Mouse (Mus musculus) stomach, postnatal 0 days (tissue): ENCODE results near the gene Rplp2. TPM values are rescaled to one million over a fixed set of nuclear protein-coding genes. Genes with fewer than 3 reads are reported as not detected.

ENCODE experiments used
- ATAC-seq: fragments of 200-750 bp; cut with Nextera tagmentation; 2 replicates; pipeline ENCODE4 v1.8.0; 2017; ENCODE audit not compliant: low FRiP score, low TSS enrichment
- DNase-seq: peaks from one replicate; pipeline ENCODE4 v3.0.0-alpha.2; 2016; ENCODE audit warnings: low spot score
- H3K27ac ChIP-seq: fragments of 300-500 bp; sonication (generic); replicated peaks from 2 replicates; pipeline ENCODE4 v1.5.1; 2014; ENCODE audit warnings: mild to moderate bottlenecking, control low read depth
- H3K27me3 ChIP-seq: fragments of 300-500 bp; sonication (generic); 2 replicates; pipeline ENCODE4 v1.6.1; 2014; ENCODE audit warnings: low read length; ENCODE audit not compliant: control insufficient read depth, insufficient read depth
- H3K36me3 ChIP-seq: fragments of 300-500 bp; sonication (generic); 2 replicates; pipeline ENCODE4 v1.6.1; 2014; ENCODE audit warnings: low read length, mixed read lengths; ENCODE audit not compliant: control insufficient read depth, insufficient read depth
- H3K4me1 ChIP-seq: fragments of 300-500 bp; sonication (generic); replicated peaks from 2 replicates; pipeline ENCODE4 v1.6.1; 2014; ENCODE audit warnings: antibody characterized with exemption; ENCODE audit not compliant: control insufficient read depth, insufficient read depth
- H3K4me2 ChIP-seq: fragments of 300-500 bp; sonication (generic); replicated peaks from 2 replicates; pipeline ENCODE4 v1.6.1; 2014; ENCODE audit warnings: low read depth, mild to moderate bottlenecking, control low read depth, moderate library complexity
- H3K4me3 ChIP-seq: fragments of 300-500 bp; sonication (generic); 2 replicates; pipeline ENCODE4 v1.5.1; 2014; ENCODE audit warnings: low read depth, low read length, control low read depth
- H3K9ac ChIP-seq: fragments of 300-500 bp; sonication (generic); 2 replicates; pipeline ENCODE4 v1.6.1; 2014; ENCODE audit warnings: mild to moderate bottlenecking, low read length, control low read depth, mixed read lengths
- H3K9me3 ChIP-seq: fragments of 300-500 bp; sonication (generic); 2 replicates; pipeline ENCODE4 v1.6.1; 2016; ENCODE audit warnings: low read length; ENCODE audit not compliant: control insufficient read depth
- CTCF ChIP-seq: IDR thresholded peaks from 2 replicates; pipeline ENCODE4 v1.5.1; 2016; ENCODE audit warnings: antibody characterized with exemption, low read depth, mild to moderate bottlenecking, moderate library complexity
- EP300 ChIP-seq: optimal IDR thresholded peaks from 2 replicates; pipeline ENCODE3; 2016; ENCODE audit warnings: antibody characterized with exemption
- WGBS: fragments of 180-500 bp; shearing (Covaris S2); extraction: QIAGEN DNeasy Blood & Tissue Kit; methylation state at CpG from one replicate; pipeline ENCODE4 v1.1.7; 2014; 5-methylcytosine and 5-hydroxymethylcytosine counted together
- polyA plus RNA-seq: library from polyadenylated mRNA; unstranded; fragments of >200 nt; fragmentation: Nextera tagmentation; extraction: Ambion mirVana; gene quantifications from 2 replicates; pipeline ENCODE4 v1.2.1, GENCODE M21; 2015

Rplp2 gene
- polyA plus RNA-seq, 1 experiment from 2014 or later: 1,334 TPM

DNA sequence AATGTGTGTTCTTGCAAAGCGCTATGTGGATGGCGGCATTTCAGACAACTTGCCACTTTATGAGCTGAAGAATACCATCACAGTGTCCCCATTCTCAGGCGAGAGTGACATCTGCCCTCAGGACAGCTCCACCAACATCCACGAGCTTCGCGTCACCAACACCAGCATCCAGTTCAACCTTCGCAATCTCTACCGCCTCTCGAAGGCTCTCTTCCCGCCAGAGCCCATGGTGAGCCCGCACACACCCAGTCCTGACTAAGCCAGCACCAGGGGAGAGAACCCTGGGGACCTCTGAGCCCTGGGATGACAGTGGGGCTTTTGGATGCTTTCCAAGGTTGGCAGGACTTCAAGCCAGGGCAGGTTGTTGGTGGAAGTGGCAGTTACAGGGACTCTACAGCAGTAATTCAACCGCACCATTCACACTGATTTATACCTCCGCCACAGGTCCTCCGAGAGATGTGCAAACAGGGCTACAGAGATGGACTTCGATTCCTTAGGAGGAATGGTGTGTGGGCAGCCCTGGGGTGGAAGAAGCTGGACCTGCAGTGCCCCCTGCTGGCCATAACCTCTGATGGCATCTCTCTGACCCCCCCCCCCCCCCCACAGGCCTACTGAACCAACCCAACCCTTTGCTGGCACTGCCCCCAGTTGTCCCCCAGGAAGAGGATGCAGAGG lies 11.0 kb downstream of the Rplp2 start:
- peak; percentile 81 for DNase-seq
- no peak for ATAC-seq
- Histone ChIP-seq H3K9ac (no peak overlapping the region), H3K36me3 (peaks cover 3% of the 10 kb centered on the region; the same call in 1 of the 2 replicates), H3K4me1 (peaks cover 9% of the 10 kb centered on the region; the same call in 1 of the 2 replicates), H3K4me3 (no peak overlapping the region), H3K4me2 (no peak overlapping the region), H3K27me3 (no peaks in the 10 kb centered on the region), H3K27ac (no peak overlapping the region), H3K9me3 (no peaks in the 10 kb centered on the region)
- WGBS: 74% methylated on average over 15 of the region's 15 CpGs
- peak; percentile 75 for TF ChIP-seq CTCF
- no peak for TF ChIP-seq EP300

DNA sequence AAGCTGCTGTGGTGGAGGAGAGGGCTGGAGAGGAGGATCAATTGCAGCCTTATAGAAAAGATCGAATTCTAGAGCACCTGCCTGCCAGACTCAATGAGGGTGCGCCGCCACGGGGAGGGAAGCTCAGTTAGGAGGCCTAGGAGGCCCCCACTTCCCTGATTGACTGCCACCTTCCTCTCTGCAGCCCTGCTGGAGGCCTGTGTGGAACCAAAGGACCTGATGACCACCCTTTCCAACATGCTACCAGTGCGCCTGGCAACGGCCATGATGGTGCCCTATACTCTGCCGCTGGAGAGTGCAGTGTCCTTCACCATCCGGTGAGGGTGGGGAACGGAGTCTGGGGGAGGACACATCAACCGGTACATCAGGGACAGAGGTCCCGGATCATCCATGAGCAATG lies 11.5 kb downstream of the Rplp2 start:
- 92% methylated on average over 10 of the region's 11 CpGs for WGBS
- H3K4me1 ChIP-seq: peaks cover 9% of the 10 kb centered on the region; the same call in 1 of the 2 replicates
- H3K4me3 ChIP-seq: no peak overlapping the region
- peaks cover 3% of the 10 kb centered on the region; the same call in 1 of the 2 replicates for H3K36me3 ChIP-seq
- no peak overlapping the region for H3K9ac ChIP-seq
- H3K4me2 ChIP-seq: no peak overlapping the region
- ATAC-seq: no peak
- no peak overlapping the region for H3K27ac ChIP-seq
- H3K27me3 ChIP-seq: no peaks in the 10 kb centered on the region
- TF ChIP-seq EP300 (no peak), CTCF (no peak)
- no peaks in the 10 kb centered on the region for H3K9me3 ChIP-seq
- no peak for DNase-seq

DNA sequence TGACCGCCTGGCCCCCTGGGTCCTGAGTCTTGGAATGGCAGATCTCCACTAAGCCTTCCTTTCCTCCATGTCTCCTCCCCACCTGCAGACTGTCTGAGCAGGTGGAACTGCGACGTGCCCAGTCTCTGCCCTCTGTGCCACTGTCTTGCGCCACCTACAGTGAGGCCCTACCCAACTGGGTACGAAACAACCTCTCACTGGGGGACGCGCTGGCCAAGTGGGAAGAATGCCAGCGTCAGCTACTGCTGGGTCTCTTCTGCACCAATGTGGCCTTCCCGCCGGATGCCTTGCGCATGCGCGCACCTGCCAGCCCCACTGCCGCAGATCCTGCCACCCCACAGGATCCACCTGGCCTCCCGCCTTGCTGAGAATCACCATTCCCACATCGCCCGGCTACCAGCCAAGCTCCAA lies 12.1 kb downstream of the Rplp2 start:
- Histone ChIP-seq H3K9ac (no peak overlapping the region), H3K27me3 (no peaks in the 10 kb centered on the region), H3K4me2 (no peak overlapping the region), H3K4me1 (peaks cover 10% of the 10 kb centered on the region), H3K4me3 (no peak overlapping the region), H3K9me3 (no peaks in the 10 kb centered on the region), H3K27ac (no peak overlapping the region), H3K36me3 (peaks cover 3% of the 10 kb centered on the region; the same call in 1 of the 2 replicates)
- DNase-seq (no peak), ATAC-seq (no peak)
- TF ChIP-seq CTCF (no peak), EP300 (no peak)
- WGBS: 87% methylated on average over 17 of the region's 17 CpGs

DNA sequence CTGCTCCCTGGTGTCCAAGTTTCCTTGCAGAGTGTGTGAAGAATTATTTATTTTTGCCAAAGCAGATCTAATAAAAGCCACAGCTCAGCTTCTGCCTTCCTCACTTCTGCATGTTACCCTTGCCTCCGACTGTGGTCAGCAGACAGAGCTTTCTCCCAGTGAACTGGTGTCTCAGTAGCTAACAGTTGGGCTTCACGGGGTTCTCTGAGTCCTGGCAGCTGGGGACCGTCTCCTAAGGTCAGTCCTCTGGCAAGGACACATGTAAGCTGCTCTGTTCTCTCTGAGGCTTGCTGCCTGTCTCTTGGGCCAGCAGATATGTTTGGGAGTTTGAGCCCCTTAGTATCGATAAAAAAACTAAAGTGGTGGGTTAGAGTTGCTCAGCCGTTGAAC lies 12.8 kb downstream of the Rplp2 start:
- WGBS: 39% methylated on average over 5 of the region's 5 CpGs

DNA sequence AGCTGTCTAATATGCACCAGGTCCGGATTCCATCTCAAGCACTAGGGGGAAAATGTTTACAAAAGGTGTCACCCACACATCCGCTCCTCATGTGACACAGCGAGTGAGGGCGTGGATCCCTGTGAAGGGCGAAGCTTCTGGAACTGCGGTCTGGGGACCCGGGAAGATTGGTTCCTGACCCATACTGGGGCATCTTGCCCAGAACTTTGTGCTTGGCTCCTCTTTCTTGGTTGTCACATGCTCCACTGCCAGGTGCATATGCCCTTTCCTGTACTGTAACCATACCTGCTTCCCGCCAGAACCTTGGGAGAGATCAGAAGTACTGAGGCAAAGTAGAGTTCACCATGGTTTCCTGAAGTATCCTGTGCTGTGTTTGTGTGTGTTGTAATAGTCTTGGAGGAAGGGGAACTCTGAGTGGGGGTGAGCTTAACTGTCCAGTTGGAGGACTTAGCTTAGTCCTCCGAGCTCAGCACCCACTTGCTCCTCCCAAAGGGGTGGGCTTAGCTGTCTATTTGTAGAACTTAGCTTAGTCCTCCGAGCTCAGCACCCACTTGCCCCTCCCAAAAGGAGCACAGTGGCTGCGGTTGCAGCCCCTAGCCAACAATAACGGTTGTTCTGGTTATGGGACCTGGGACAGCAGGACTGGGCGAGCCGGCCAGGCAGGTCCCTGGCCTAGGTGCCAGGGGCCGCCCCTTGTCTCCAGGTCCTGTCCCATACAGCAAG lies 13.4 kb downstream of the Rplp2 start, which contains the start of gene Cracr2b:
Gene Cracr2b, plus strand, starts transcription at position 704 of the 723 bp plus-strand sequence.
- TF ChIP-seq EP300 (no peak), CTCF (no peak)
- Histone ChIP-seq H3K27ac (peak within 1 kb of the TSS; percentile 70), H3K9ac (peak within 1 kb of the TSS; percentile 64), H3K4me3 (peak within 1 kb of the TSS; percentile 48), H3K36me3 (peaks cover 3% of the 10 kb centered on the region; the same call in 1 of the 2 replicates), H3K4me2 (peak within 1 kb of the TSS; percentile 72), H3K9me3 (no peaks in the 10 kb centered on the region), H3K27me3 (0 out of 2 replicates have a peak, but pooled peaks cover 2% of the 10 kb centered on the region), H3K4me1 (peaks cover 15% of the 10 kb centered on the region)
- ATAC-seq: no peak
- whole genome bisulfite sequencing: 44% methylated on average over 15 of the region's 15 CpGs
- DNase-seq: peak; percentile 66

More for the DNA sequence above, 12.8 kb downstream of the Rplp2 start:
- no peak overlapping the region for H3K9ac ChIP-seq
- ATAC-seq (no peak), DNase-seq (no peak)
- TF ChIP-seq CTCF (no peak), EP300 (no peak)
- peaks cover 3% of the 10 kb centered on the region; the same call in 1 of the 2 replicates for H3K36me3 ChIP-seq
- H3K27ac ChIP-seq: no peak overlapping the region; the same call in 1 of the 2 replicates
- no peak overlapping the region for H3K4me3 ChIP-seq
- H3K9me3 ChIP-seq: no peaks in the 10 kb centered on the region
- H3K27me3 ChIP-seq: 0 out of 2 replicates have a peak, but pooled peaks cover 2% of the 10 kb centered on the region
- no peak overlapping the region for H3K4me2 ChIP-seq
- H3K4me1 ChIP-seq: peaks cover 13% of the 10 kb centered on the region
